Mouse (Mus musculus) CH12.LX (cell line): Measurements from ENCODE around the gene Pdgfc. TPM values are rescaled to one million over a fixed set of nuclear protein-coding genes. Genes with fewer than 3 reads are reported as not detected.

Experiments used
- DNase-seq: peaks from one replicate; pipeline ENCODE4 v3.0.0-alpha.2; 2013; ENCODE audit errors: extremely low read depth
- H3K27ac ChIP-seq: 2 replicates; pipeline ENCODE4 v1.5.1; 2012; ENCODE audit warnings: low read depth, mild to moderate bottlenecking, control low read depth, moderate library complexity; ENCODE audit not compliant: insufficient read depth
- H3K27me3 ChIP-seq: replicated peaks from 2 replicates; pipeline ENCODE3; 2012; ENCODE audit warnings: inconsistent platforms
- H3K36me3 ChIP-seq, 2 experiments: replicated peaks in 1 of 2; 2 replicates each; pipeline versions ENCODE3 to v1.6.1; 2012; ENCODE audit warnings: inconsistent platforms in 1 of 2, low read length in 1 of 2, mild to moderate bottlenecking in 1 of 2, mixed read lengths in 1 of 2, moderate library complexity in 1 of 2; ENCODE audit not compliant: control insufficient read depth in 1 of 2, insufficient read depth in 1 of 2
- H3K4me1 ChIP-seq, 2 experiments: 2 replicates each; pipeline ENCODE4 v1.6.1; 2012; ENCODE audit warnings: inconsistent platforms in 1 of 2, moderate library complexity in 1 of 2; ENCODE audit not compliant: insufficient read depth in 2 of 2, control insufficient read depth in 1 of 2
- H3K4me2 ChIP-seq: 2 replicates; pipeline ENCODE4 v1.6.1; 2012; ENCODE audit warnings: low read depth, mild to moderate bottlenecking, control low read depth; ENCODE audit not compliant: poor library complexity, insufficient read depth, severe bottlenecking
- H3K4me3 ChIP-seq, 3 experiments: fragments of 150-350 bp in 1 of 3; sonication (generic) in 1 of 3; replicated peaks in 1 of 3; 2 replicates each; pipeline versions ENCODE3 to v1.5.1; 2011 to 2012; ENCODE audit warnings: low read depth in 2 of 3, low read length in 2 of 3, mild to moderate bottlenecking in 2 of 3, moderate library complexity in 2 of 3, control low read depth in 1 of 3, improper control_type of control experiment in 1 of 3, inconsistent platforms in 1 of 3, mixed read lengths in 1 of 3; ENCODE audit not compliant: poor library complexity in 1 of 3
- H3K79me2 ChIP-seq: replicated peaks from 2 replicates; pipeline ENCODE4 v1.6.1; 2012; ENCODE audit warnings: mild to moderate bottlenecking, moderate library complexity; ENCODE audit not compliant: control insufficient read depth, poor library complexity, insufficient read depth, severe bottlenecking; ENCODE audit errors: extremely low read depth
- H3K9ac ChIP-seq: 2 replicates; pipeline ENCODE4 v1.6.1; 2012; ENCODE audit warnings: low read depth, mild to moderate bottlenecking, control low read depth, moderate library complexity; ENCODE audit not compliant: insufficient read depth
- H3K9me3 ChIP-seq: replicated peaks from 2 replicates; pipeline ENCODE3; 2012; ENCODE audit warnings: low read length, inconsistent platforms, mixed read lengths
- CHD2 ChIP-seq: IDR thresholded peaks from 2 replicates; pipeline ENCODE4 v1.6.1; 2011; ENCODE audit warnings: low read length, improper control_type of control experiment
- ELF1 ChIP-seq: IDR thresholded peaks from 2 replicates; pipeline ENCODE4 v1.6.1; 2014; ENCODE audit warnings: low read depth, mild to moderate bottlenecking, inconsistent platforms, low read length, improper control_type of control experiment
- EP300 ChIP-seq: IDR thresholded peaks from 2 replicates; pipeline ENCODE4 v1.6.1; 2011; ENCODE audit warnings: low read length, improper control_type of control experiment
- ETS1 ChIP-seq: conservative IDR thresholded peaks from 2 replicates; pipeline ENCODE4 v1.6.1; 2012; ENCODE audit warnings: low read depth, mild to moderate bottlenecking, inconsistent platforms, low read length, improper control_type of control experiment, moderate library complexity
- HCFC1 ChIP-seq: IDR thresholded peaks from 2 replicates; pipeline ENCODE4 v1.6.1; 2012; ENCODE audit warnings: low read depth, mild to moderate bottlenecking, inconsistent platforms, low read length, improper control_type of control experiment
- IRF4 ChIP-seq: IDR thresholded peaks from 2 replicates; pipeline ENCODE4 v1.6.1; 2014; ENCODE audit warnings: low read depth, mild to moderate bottlenecking, inconsistent platforms, low read length, improper control_type of control experiment
- JUND ChIP-seq: conservative IDR thresholded peaks from 2 replicates; pipeline ENCODE4 v1.6.1; 2011; ENCODE audit warnings: low read depth, low read length, improper control_type of control experiment
- KAT2A ChIP-seq: IDR thresholded peaks from 2 replicates; pipeline ENCODE4 v1.6.1; 2012; ENCODE audit warnings: low read length, improper control_type of control experiment, inconsistent platforms; ENCODE audit not compliant: insufficient replicate concordance
- MXI1 ChIP-seq: IDR thresholded peaks from 2 replicates; pipeline ENCODE4 v1.6.1; 2011; ENCODE audit warnings: mild to moderate bottlenecking, low read depth, low read length, improper control_type of control experiment
- NRF1 ChIP-seq: IDR thresholded peaks from 2 replicates; pipeline ENCODE4 v1.6.1; 2014; ENCODE audit warnings: low read depth, mild to moderate bottlenecking, inconsistent platforms, low read length, improper control_type of control experiment, moderate library complexity
- POLR2A ChIP-seq: IDR thresholded peaks from 2 replicates; pipeline ENCODE4 v1.6.1; 2011; ENCODE audit warnings: low read depth, mild to moderate bottlenecking, improper control_type of control experiment, low read length
- RCOR1 ChIP-seq: conservative IDR thresholded peaks from 2 replicates; pipeline ENCODE4 v1.6.1; 2012; ENCODE audit warnings: low read depth, mild to moderate bottlenecking, inconsistent platforms, low read length, improper control_type of control experiment
- SIN3A ChIP-seq: IDR thresholded peaks from 2 replicates; pipeline ENCODE4 v1.6.1; 2012; ENCODE audit warnings: low read length, improper control_type of control experiment, inconsistent platforms
- SMC3 ChIP-seq: IDR thresholded peaks from 2 replicates; pipeline ENCODE4 v1.6.1; 2011; ENCODE audit warnings: low read depth, low read length, improper control_type of control experiment
- TCF12 ChIP-seq: IDR thresholded peaks from 2 replicates; pipeline ENCODE4 v1.6.1; 2014; ENCODE audit warnings: low read depth, mild to moderate bottlenecking, inconsistent platforms, low read length, improper control_type of control experiment
- UBTF ChIP-seq: IDR thresholded peaks from 2 replicates; pipeline ENCODE4 v1.6.1; 2012; ENCODE audit warnings: low read depth, mild to moderate bottlenecking, inconsistent platforms, low read length, improper control_type of control experiment, moderate library complexity
- USF2 ChIP-seq: conservative IDR thresholded peaks from 2 replicates; pipeline ENCODE4 v1.6.1; 2011; ENCODE audit warnings: low read depth, low read length, improper control_type of control experiment
- ZC3H11A ChIP-seq: IDR thresholded peaks from 2 replicates; pipeline ENCODE4 v1.6.1; 2012; ENCODE audit warnings: low read depth, mild to moderate bottlenecking, inconsistent platforms, low read length, improper control_type of control experiment
- ZNF384 ChIP-seq: IDR thresholded peaks from 2 replicates; pipeline ENCODE4 v1.6.1; 2012; ENCODE audit warnings: low read depth, low read length, improper control_type of control experiment, inconsistent platforms
- dilution Hi-C: fragments of 300-500 bp; cut with MboI; formaldehyde crosslinking; loops from 2 replicates; pipeline ENCODE4 v1.14.3; 2020; ENCODE audit warnings: low sequenced_read_pairs; ENCODE audit not compliant: extremely low pct_unique_long_range_greater_than_20kb, extremely low pct_ligation_motif_present
- in situ Hi-C: fragments of 300-500 bp; cut with MboI; formaldehyde crosslinking; loops from 3 replicates; pipeline ENCODE4 v1.14.3; 2019; ENCODE audit warnings: low sequenced_read_pairs, low pct_ligation_motif_present, low pct_unique_long_range_greater_than_20kb, mixed read lengths
- polyA plus RNA-seq: library from polyadenylated mRNA; unstranded; fragments of >175 nt; gene quantifications from 2 replicates; pipeline ENCODE4 v1.2.1, GENCODE M21; 2012; ENCODE audit warnings: low read depth; ENCODE audit not compliant: insufficient read length
- total RNA-seq, 2 experiments: library from RNA; depleted of rRNA; stranded (reverse); fragments of 300-350 nt in 1 of 2; fragments of >200 nt in 1 of 2; gene quantifications; 2 replicates each; pipeline ENCODE4 v1.2.3; 2012 to 2014

The Pdgfc gene
- total and polyA plus RNA-seq, 3 experiments = 0.09 to 0.20 (median 0.17) TPM

- Histone ChIP-seq H3K27ac (no peak overlapping the region), H3K36me3 (no peaks in the 10 kb centered on the region), H3K4me2 (no peak overlapping the region), H3K9ac (no peak overlapping the region), H3K9me3 (no peaks in the 10 kb centered on the region), H3K4me3 (no peak overlapping the region), H3K27me3 (no peaks in the 10 kb centered on the region), H3K4me1 (peaks cover 0 to 10% of the 10 kb centered on the region in 2 experiments; a peak in 2 of 4 replicates), H3K79me2 (no peaks in the 10 kb centered on the region)
- in situ Hi-C loops = no loop called here
- TF ChIP-seq TCF12 (no peak), RCOR1 (no peak), ELF1 (no peak), UBTF (no peak), SIN3A (no peak), POLR2A (no peak), ETS1 (no peak), CHD2 (no peak), KAT2A (no peak), ZNF384 (no peak), IRF4 (no peak), USF2 (no peak), HCFC1 (no peak), JUND (no peak), NRF1 (no peak), SMC3 (no peak), MXI1 (no peak), EP300 (no peak)
- dilution Hi-C loops = no loop called here
- DNase-seq = no peak
Observed at GRCm38 (mm10) chr3:81009899-81010298, 26.3 kb upstream of the Pdgfc start.

- Histone ChIP-seq H3K4me2 (no peak overlapping the region), H3K79me2 (no peaks in the 10 kb centered on the region), H3K4me1 (0 out of 4 replicates have a peak, but pooled peaks cover 0 to 4% of the 10 kb centered on the region in 2 experiments), H3K4me3 (no peak overlapping the region), H3K36me3 (no peaks in the 10 kb centered on the region), H3K9ac (no peak overlapping the region), H3K9me3 (no peaks in the 10 kb centered on the region), H3K27ac (no peak overlapping the region), H3K27me3 (no peaks in the 10 kb centered on the region)
- no peak for DNase-seq
- in situ Hi-C loops = no loop called here
- TF ChIP-seq ZC3H11A (no peak), IRF4 (no peak)
- dilution Hi-C loops = no loop called here
Observed at GRCm38 (mm10) chr3:81017385-81018051, 18.7 kb upstream of the Pdgfc start.
